Mouse (Mus musculus) stomach, adult 2 months (tissue): Measurements from ENCODE around the gene Trappc1. TPM values are rescaled to one million over a fixed set of nuclear protein-coding genes. Genes with fewer than 3 reads are reported as not detected.

Source experiments
- polyA plus RNA-seq: library from polyadenylated mRNA; depleted of rRNA; stranded (reverse); fragments of >200 nt; gene quantifications from 2 replicates; pipeline ENCODE4 v1.2.3, GENCODE M21; 2012; rRNA removed

The Trappc1 gene
- 11.5 and 14.4 TPM in 2 replicates for polyA plus RNA-seq

GRCm38 (mm10) chr11:69323667-69324111, at the start of gene Trappc1, which contains the start of gene Cntrob:
Gene Trappc1, plus strand, starts transcription at chr11:69323980.
Gene Cntrob, minus strand, starts transcription at chr11:69323775.

GRCm38 (mm10) chr11:69325628-69326407, 2.0 kb downstream of the Trappc1 start, which contains the start of gene Kcnab3:
Gene Kcnab3, plus strand, starts transcription at chr11:69326258.

GRCm38 (mm10) chr11:69340161-69341131, 16.7 kb downstream of the Trappc1 start, which contains the start of gene Rnf227:
Gene Rnf227, plus strand, starts transcription at chr11:69340461.

GRCm38 (mm10) chr11:69369215-69369989, 45.6 kb downstream of the Trappc1 start, which contains the start of gene Chd3:
Gene Chd3, minus strand, starts transcription at chr11:69369406.

Other genes starting within 250 kb of the Trappc1 start
- 78.1 and 119 TPM in 2 replicates for gene Vamp2, start 235.5 kb upstream of the Trappc1 start, polyA plus RNA-seq
- 9.6 and 9.8 TPM in 2 replicates for gene Per1, start 228.8 kb upstream of the Trappc1 start, polyA plus RNA-seq
- gene Hes7, start 203.6 kb upstream of the Trappc1 start, polyA plus RNA-seq = 1.00 and 1.9 TPM in 2 replicates
- 0.53 and 0.80 TPM in 2 replicates for gene 9130213A22Rik, start 201.4 kb upstream of the Trappc1 start, polyA plus RNA-seq
- 35.1 and 49.7 TPM in 2 replicates for gene Aloxe3, start 198.1 kb upstream of the Trappc1 start, polyA plus RNA-seq
- gene Alox12b, start 167.0 kb upstream of the Trappc1 start, polyA plus RNA-seq = 27.0 and 30.6 TPM in 2 replicates
- 0.18 TPM in 1 of 2 replicates, not detected in the other for gene Alox8, start 126.1 kb upstream of the Trappc1 start, polyA plus RNA-seq
- gene Gucy2e, start 86.9 kb upstream of the Trappc1 start, polyA plus RNA-seq = 0.02 TPM in 1 of 2 replicates, not detected in the other
- gene Cntrob, start 205 bp upstream of the Trappc1 start, polyA plus RNA-seq = 2.4 and 2.7 TPM in 2 replicates
- gene Kcnab3, start 2.3 kb downstream of the Trappc1 start, polyA plus RNA-seq = 0.76 and 1.3 TPM in 2 replicates
- 1.6 and 12.4 TPM in 2 replicates for gene Rnf227, start 16.5 kb downstream of the Trappc1 start, polyA plus RNA-seq
- 44.4 and 47.6 TPM in 2 replicates for gene Chd3, start 45.4 kb downstream of the Trappc1 start, polyA plus RNA-seq
- 96.6 and 133 TPM in 2 replicates for gene Naa38, start 71.5 kb downstream of the Trappc1 start, polyA plus RNA-seq
- 3.3 TPM in 2 replicates for gene Cyb5d1, start 71.7 kb downstream of the Trappc1 start, polyA plus RNA-seq
- gene Tmem88, start 74.3 kb downstream of the Trappc1 start, polyA plus RNA-seq = 22.8 and 37.9 TPM in 2 replicates
- 9.5 and 10.6 TPM in 2 replicates for gene Kdm6b, start 89.7 kb downstream of the Trappc1 start, polyA plus RNA-seq
- gene Dnah2, start 225.1 kb downstream of the Trappc1 start, polyA plus RNA-seq = 0.01 and 0.08 TPM in 2 replicates
- gene Efnb3, start 236.2 kb downstream of the Trappc1 start, polyA plus RNA-seq = 0.27 and 0.34 TPM in 2 replicates